Mouse (Mus musculus): ENCODE results near the gene Tomm20. TPM values are rescaled to one million over a fixed set of nuclear protein-coding genes. Genes with fewer than 3 reads are reported as not detected.
"Not testable (repeated sequence)": the region's sequence is repeated elsewhere in the genome, so short reads cannot be mapped to it uniquely, and the experiment has no call there.

The Tomm20 gene
- total RNA-seq, 2 experiments from 2014 or later, result 66.9 to 87.0 TPM

- intact Hi-C loops (cut with DNase I), result loop anchor here (1.0 to 2.0 kb wide), 2 partner anchors 337 to 424 kb away; no protein-coding TSS in a partner anchor
Observed at GRCm38 (mm10) chr8:126921432-126921831, 24.2 kb downstream of the Tomm20 start.

GRCm38 (mm10) chr8:126920845-126921244 lies 24.8 kb downstream of the Tomm20 start:
- peak; percentile 69 to 80 for DNase-seq
- intact Hi-C loops (cut with DNase I), result loop anchor here (1.0 to 2.0 kb wide), 2 partner anchors 336 to 424 kb away; no protein-coding TSS in a partner anchor

More at GRCm38 (mm10) chr8:126921432-126921831, 24.2 kb downstream of the Tomm20 start:
- no peak for DNase-seq

- no peak for DNase-seq
- intact Hi-C loops (cut with DNase I), result loop anchor here (2.0 kb wide), 1 partner anchor 336 kb away; no protein-coding TSS in a partner anchor
Observed at GRCm38 (mm10) chr8:126920386-126920785, 25.3 kb downstream of the Tomm20 start.

- intact Hi-C loops (cut with DNase I), result loop anchor here (1.0 to 5.0 kb wide), 3 partner anchors 183 to 335 kb away; no protein-coding TSS in a partner anchor
Observed at GRCm38 (mm10) chr8:126919703-126920102, 25.9 kb downstream of the Tomm20 start.

GRCm38 (mm10) chr8:126919255-126919654 lies 26.4 kb downstream of the Tomm20 start:
- no peak for DNase-seq
- intact Hi-C loops (cut with DNase I), result loop anchor here (1.0 to 5.0 kb wide), 2 partner anchors 183 to 252 kb away; no protein-coding TSS in a partner anchor

More at GRCm38 (mm10) chr8:126919703-126920102, 25.9 kb downstream of the Tomm20 start:
- DNase-seq, result no peak

- intact Hi-C loops (cut with DNase I), result loop anchor here (5.0 kb wide), 1 partner anchor 251 kb away; no protein-coding TSS in a partner anchor
- DNase-seq, result no peak
Observed at GRCm38 (mm10) chr8:126918356-126918755, 27.3 kb downstream of the Tomm20 start.

GRCm38 (mm10) chr8:126917179-126917905 lies 28.3 kb downstream of the Tomm20 start:
- peak; percentile 51 to 68 for DNase-seq
- intact Hi-C loops (cut with DNase I), result loop anchor here (2.0 to 5.0 kb wide), 2 partner anchors 79 to 250 kb away; no protein-coding TSS in a partner anchor

GRCm38 (mm10) chr8:126916611-126917010 lies 29.0 kb downstream of the Tomm20 start:
- no peak for DNase-seq
- intact Hi-C loops (cut with DNase I), result loop anchor here (2.0 to 5.0 kb wide), 2 partner anchors 78 to 249 kb away; no protein-coding TSS in a partner anchor

GRCm38 (mm10) chr8:126914609-126915375 lies 30.9 kb downstream of the Tomm20 start:
- no peak for DNase-seq
- intact Hi-C loops (cut with DNase I), result loop anchor here (5.0 kb wide), 1 partner anchor 247 kb away; no protein-coding TSS in a partner anchor

GRCm38 (mm10) chr8:126914107-126914490 lies 31.5 kb downstream of the Tomm20 start:
- DNase-seq; intact Hi-C loops (cut with DNase I): not testable (repeated sequence)

- intact Hi-C loops (cut with DNase I), result loop anchor here (2.0 kb wide), 1 partner anchor 27 kb away; no protein-coding TSS in a partner anchor
- peak; percentile 77 to 80 for DNase-seq
Observed at GRCm38 (mm10) chr8:126913241-126914106, 32.2 kb downstream of the Tomm20 start.

- DNase-seq, result peak; percentile 38 to 45
Observed at GRCm38 (mm10) chr8:126909371-126909802, 36.3 kb downstream of the Tomm20 start.

GRCm38 (mm10) chr8:126908805-126909204 lies 36.8 kb downstream of the Tomm20 start:
- intact Hi-C loops (cut with DNase I), result no loop called here
- peak in 1 of 2 experiments; percentile 41 for DNase-seq

More at GRCm38 (mm10) chr8:126909371-126909802, 36.3 kb downstream of the Tomm20 start:
- intact Hi-C loops (cut with DNase I), result no loop called here

- DNase-seq, result no peak
- intact Hi-C loops (cut with DNase I), result no loop called here
Observed at GRCm38 (mm10) chr8:126907968-126908367, 37.7 kb downstream of the Tomm20 start.

GRCm38 (mm10) chr8:126907374-126907773 lies 38.3 kb downstream of the Tomm20 start:
- intact Hi-C loops (cut with DNase I), result no loop called here
- DNase-seq, result no peak

GRCm38 (mm10) chr8:126905387-126905786 lies 40.3 kb downstream of the Tomm20 start:
- DNase-seq, result no peak
- intact Hi-C loops (cut with DNase I), result no loop called here

GRCm38 (mm10) chr8:126903927-126904326 lies 41.7 kb downstream of the Tomm20 start:
- no peak for DNase-seq
- intact Hi-C loops (cut with DNase I), result no loop called here

- intact Hi-C loops (cut with DNase I), result no loop called here
- no peak for DNase-seq
Observed at GRCm38 (mm10) chr8:126903224-126903895, 42.3 kb downstream of the Tomm20 start.

- intact Hi-C loops (cut with DNase I), result no loop called here
- DNase-seq, result no peak
Observed at GRCm38 (mm10) chr8:126901612-126902011, 44.0 kb downstream of the Tomm20 start.

Data from heart, postnatal 14 days (tissue).